Mouse (Mus musculus) layer of hippocampus, adult 2 months (tissue): ENCODE measurements around the gene Vav1. TPM values are rescaled to one million over a fixed set of nuclear protein-coding genes. Genes with fewer than 3 reads are reported as not detected.
A peak's percentile ranks its signal among the peaks of the same experiment; 100 is the strongest.
"Not testable (repeated sequence)": the region's sequence is repeated elsewhere in the genome, so short reads cannot be mapped to it uniquely, and the experiment has no call there.

Experiments
- DNase-seq, 2 experiments: peaks; one replicate each; pipeline ENCODE4 v3.0.0; 2022; ENCODE audit warnings: low spot score in 2 of 2
- H3K27ac ChIP-seq: fragments of 200-600 bp; 2 replicates; pipeline ENCODE4 v1.8.1; 2022
- H3K4me3 ChIP-seq: fragments of 200-600 bp; 2 replicates; pipeline ENCODE4 v1.8.1; 2022; ENCODE audit warnings: mild to moderate bottlenecking
- CTCF ChIP-seq: fragments of 200-600 bp; conservative IDR thresholded peaks from 2 replicates; pipeline ENCODE4 v1.8.1; 2022; ENCODE audit warnings: antibody characterized with exemption, mild to moderate bottlenecking, moderate library complexity
- total RNA-seq, 2 experiments: library from RNA; stranded (reverse); gene quantifications; 2 replicates each; pipeline ENCODE4 v1.2.3; 2021

The Vav1 gene
- total RNA-seq, 2 experiments from 2014 or later, result 2.8 to 3.2 TPM

- TF ChIP-seq CTCF, result no peak
- H3K4me3 ChIP-seq, result no peak overlapping the region
- DNase-seq, result no peak
- no peak overlapping the region for H3K27ac ChIP-seq
These were observed 17.0 kb downstream of the Vav1 start for GRCm38 (mm10) chr17:57295935-57296334.

- Histone ChIP-seq H3K27ac (no peak overlapping the region), H3K4me3 (no peak overlapping the region)
- DNase-seq, result no peak
- TF ChIP-seq CTCF, result no peak
These were observed 18.1 kb downstream of the Vav1 start for GRCm38 (mm10) chr17:57297040-57297439.

DNA sequence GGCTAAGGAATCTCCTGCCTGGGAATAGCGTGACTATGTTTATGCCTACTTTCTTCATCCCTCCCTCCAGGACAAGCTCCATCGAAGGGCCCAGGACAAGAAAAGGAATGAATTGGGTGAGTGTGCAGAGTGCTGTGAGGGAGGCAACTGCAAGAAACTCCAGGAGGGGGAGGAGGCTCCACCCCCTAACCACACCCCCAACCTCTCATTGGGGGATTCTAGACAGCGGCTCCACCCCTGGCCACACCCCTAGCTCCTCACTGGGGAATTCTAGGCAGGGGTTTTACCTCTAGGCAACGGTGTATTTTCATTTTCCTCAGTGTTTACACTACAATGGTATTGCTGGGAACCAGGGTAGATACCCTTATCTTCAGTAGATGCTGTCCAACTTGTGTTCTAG lies 26.7 kb downstream of the Vav1 start:
- no peak for TF ChIP-seq CTCF
- Histone ChIP-seq H3K27ac (no peak overlapping the region), H3K4me3 (no peak overlapping the region)
- DNase-seq, result no peak

GRCm38 (mm10) chr17:57307074-57307473 lies 28.2 kb downstream of the Vav1 start:
- no peak overlapping the region for H3K27ac ChIP-seq
- no peak overlapping the region for H3K4me3 ChIP-seq
- TF ChIP-seq CTCF, result no peak
- DNase-seq, result no peak

DNA sequence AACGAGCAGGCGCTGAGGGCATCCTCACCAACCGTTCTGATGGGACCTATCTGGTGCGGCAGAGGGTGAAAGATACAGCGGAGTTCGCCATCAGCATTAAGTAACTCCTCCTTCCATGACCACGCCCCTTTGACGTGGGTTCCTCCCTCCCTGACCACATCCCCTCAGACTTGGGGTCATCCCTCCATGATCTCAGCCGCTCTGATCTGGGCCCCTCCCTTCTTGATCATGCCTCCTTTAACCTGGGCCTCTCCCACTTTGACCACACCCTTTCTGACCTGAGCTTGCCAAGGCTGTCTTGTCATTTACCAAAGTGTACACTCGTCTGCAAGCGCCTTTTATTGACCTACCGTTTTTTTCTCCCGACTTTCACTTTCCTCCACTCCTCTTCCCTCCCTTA lies 32.9 kb downstream of the Vav1 start:
- TF ChIP-seq CTCF, result no peak
- H3K27ac ChIP-seq, result no peak overlapping the region
- no peak overlapping the region for H3K4me3 ChIP-seq
- no peak for DNase-seq

GRCm38 (mm10) chr17:57327615-57328014 lies 48.7 kb downstream of the Vav1 start:
- Histone ChIP-seq H3K27ac (no peak overlapping the region), H3K4me3 (no peak overlapping the region)
- DNase-seq, result no peak
- no peak for TF ChIP-seq CTCF

- no peak for DNase-seq
- no peak overlapping the region for H3K4me3 ChIP-seq
- no peak overlapping the region for H3K27ac ChIP-seq
- no peak for TF ChIP-seq CTCF
These were observed 50.0 kb downstream of the Vav1 start for GRCm38 (mm10) chr17:57328944-57329343.

DNA sequence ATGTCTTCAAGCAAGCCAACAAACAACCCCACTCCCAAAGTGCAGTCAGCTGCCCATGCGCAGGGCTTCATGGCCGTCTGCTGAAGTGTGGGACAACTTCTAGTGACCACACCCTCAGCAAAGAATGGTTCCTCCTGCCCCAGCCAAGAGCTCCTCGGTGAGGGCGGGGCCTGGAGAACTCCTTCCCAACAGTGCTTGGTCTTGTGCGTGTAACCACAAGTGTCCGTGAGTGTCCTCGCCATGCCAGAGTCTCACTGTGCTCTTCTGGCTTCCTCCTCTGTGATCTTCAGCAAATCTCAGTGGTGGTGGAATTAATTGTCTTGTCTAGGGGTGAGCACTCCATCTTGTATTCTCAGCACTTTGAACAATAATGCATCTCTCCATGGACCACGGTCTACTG lies 52.1 kb downstream of the Vav1 start:
- no peak overlapping the region for H3K27ac ChIP-seq
- H3K4me3 ChIP-seq, result no peak overlapping the region
- no peak for TF ChIP-seq CTCF
- no peak for DNase-seq

GRCm38 (mm10) chr17:57332241-57332640 lies 53.3 kb downstream of the Vav1 start:
- DNase-seq, result no peak
- H3K4me3 ChIP-seq, result no peak overlapping the region
- H3K27ac ChIP-seq, result no peak overlapping the region
- TF ChIP-seq CTCF, result no peak

GRCm38 (mm10) chr17:57334001-57334760 lies 55.3 kb downstream of the Vav1 start:
- H3K27ac ChIP-seq, result no peak overlapping the region
- TF ChIP-seq CTCF, result no peak
- DNase-seq, result no peak

DNA sequence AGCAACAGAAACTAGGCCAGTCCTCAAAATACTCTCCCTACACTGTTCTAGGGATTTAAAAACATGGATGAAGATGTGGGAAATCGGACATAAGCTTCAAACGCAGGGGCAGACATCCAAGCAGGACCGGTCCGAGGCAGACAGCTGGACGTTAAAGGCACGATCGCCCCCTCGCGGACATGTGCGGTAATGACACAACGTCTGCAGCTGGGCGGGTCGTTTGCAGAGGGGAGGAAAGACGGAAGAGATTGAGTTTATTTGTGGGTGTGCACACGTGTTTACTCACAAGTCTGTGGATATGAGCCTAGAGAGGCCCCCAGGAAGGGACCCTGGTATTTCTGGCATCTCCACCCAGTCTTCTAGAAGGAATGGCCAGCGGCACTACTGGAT lies 55.9 kb downstream of the Vav1 start:
- peak; percentile 89 for TF ChIP-seq CTCF
- Histone ChIP-seq H3K27ac (no peak overlapping the region), H3K4me3 (no peak overlapping the region)
- peak; percentile 59 to 86 for DNase-seq

More at GRCm38 (mm10) chr17:57334001-57334760, 55.3 kb downstream of the Vav1 start:
- H3K4me3 ChIP-seq, result no peak overlapping the region

GRCm38 (mm10) chr17:57335194-57335593 lies 56.3 kb downstream of the Vav1 start:
- H3K27ac ChIP-seq, DNase-seq: not testable (repeated sequence)

DNA sequence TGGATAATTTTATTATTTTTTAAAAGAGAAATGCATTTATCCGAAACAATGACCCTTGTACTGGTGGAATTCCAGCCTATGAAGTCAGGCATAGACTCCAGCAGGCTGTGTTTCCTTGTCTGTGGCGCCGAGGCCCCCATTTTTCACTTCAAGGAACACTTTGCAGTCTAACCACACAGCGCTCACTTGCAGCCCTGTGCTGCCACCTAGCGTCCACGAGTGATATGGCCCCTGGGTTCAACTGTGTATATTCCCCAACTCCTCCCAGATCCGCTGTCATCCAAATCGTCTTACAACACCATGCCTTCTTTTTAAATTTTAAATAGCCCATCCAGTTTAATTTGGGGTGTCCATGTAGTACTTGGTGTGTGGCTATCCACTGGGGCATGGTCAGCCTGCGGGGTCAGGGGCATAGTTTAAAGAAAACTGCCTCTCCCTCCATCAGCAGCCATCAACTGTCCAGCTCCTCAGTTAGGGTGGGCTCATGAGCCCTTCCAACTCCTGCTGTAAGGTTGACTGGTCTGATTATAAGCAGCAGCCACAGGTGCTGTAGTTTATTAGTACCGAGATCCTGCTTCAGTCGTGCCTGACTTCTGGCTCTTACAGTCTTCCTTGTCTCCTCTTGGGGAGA lies 56.9 kb downstream of the Vav1 start:
- Histone ChIP-seq H3K27ac (no peak overlapping the region), H3K4me3 (no peak overlapping the region)
- peak; percentile 98 for TF ChIP-seq CTCF
- peak; percentile 89 to 93 for DNase-seq

More at GRCm38 (mm10) chr17:57335194-57335593, 56.3 kb downstream of the Vav1 start:
- H3K4me3 ChIP-seq, result not testable (repeated sequence)

DNA sequence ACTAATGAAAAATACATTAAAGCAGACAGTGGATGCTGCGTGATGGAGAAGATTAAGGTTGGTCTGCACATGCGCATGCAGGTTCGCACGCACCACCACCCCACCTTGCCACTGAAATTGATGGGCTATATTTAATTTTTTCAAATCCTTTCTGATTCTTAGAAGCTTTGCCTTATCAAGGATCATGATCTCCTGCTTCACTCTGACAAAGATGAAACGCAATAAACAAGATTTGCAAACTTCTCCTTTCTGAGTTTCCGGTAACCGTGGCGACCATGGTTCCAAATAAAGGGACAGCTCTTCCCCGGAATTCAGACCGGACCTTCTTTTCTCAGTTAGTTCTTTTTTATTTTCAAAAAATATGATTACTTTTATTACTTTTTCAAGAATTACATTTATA lies 59.1 kb downstream of the Vav1 start:
- no peak overlapping the region for H3K4me3 ChIP-seq
- no peak for DNase-seq
- H3K27ac ChIP-seq, result no peak overlapping the region
- no peak for TF ChIP-seq CTCF
